Mouse (Mus musculus): ENCODE data around the gene Asb14.

- TF ChIP-seq GATA1 (IDR thresholded peaks at IDR 0.05; ENCODE audit: borderline replicate concordance, low read length) (no peak), FLI1 (IDR thresholded peaks at IDR 0.05; ENCODE audit: low read length) (no peak)
Measured at GRCm38 (mm10) chr14:26913681-26914268, 19.4 kb downstream of the Asb14 start.
